Mouse (Mus musculus) embryonic facial prominence, embryonic 14.5 days (tissue): ENCODE results near the gene Nppb. TPM values are rescaled to one million over a fixed set of nuclear protein-coding genes. Genes with fewer than 3 reads are reported as not detected.

Experiments
- ATAC-seq: fragments of 200-750 bp; cut with Nextera tagmentation; 2 replicates; pipeline ENCODE4 v1.8.0; 2017; ENCODE audit warnings: low read depth, moderate number of reproducible peaks, moderate TSS enrichment
- DNase-seq: peaks from one replicate; pipeline ENCODE4 v3.0.0-alpha.2; 2015; ENCODE audit warnings: low spot score
- H3K27ac ChIP-seq: fragments of 300-500 bp; sonication (generic); replicated peaks from 2 replicates; pipeline ENCODE4 v1.5.1; 2014; ENCODE audit warnings: low read depth, mild to moderate bottlenecking, low read length, moderate library complexity
- H3K27me3 ChIP-seq: fragments of 300-500 bp; sonication (generic); replicated peaks from 2 replicates; pipeline ENCODE4 v1.6.1; 2014; ENCODE audit warnings: low read length; ENCODE audit not compliant: control insufficient read depth, insufficient read depth
- H3K36me3 ChIP-seq: fragments of 300-500 bp; sonication (generic); 2 replicates; pipeline ENCODE4 v1.6.1; 2014; ENCODE audit warnings: low read length, mixed read lengths; ENCODE audit not compliant: control insufficient read depth, insufficient read depth
- H3K4me1 ChIP-seq: fragments of 300-500 bp; sonication (generic); 2 replicates; pipeline ENCODE4 v1.6.1; 2014; ENCODE audit warnings: antibody characterized with exemption, low read length; ENCODE audit not compliant: control insufficient read depth, insufficient read depth
- H3K4me2 ChIP-seq: fragments of 300-500 bp; sonication (generic); 2 replicates; pipeline ENCODE4 v1.6.1; 2014; ENCODE audit warnings: low read depth, mild to moderate bottlenecking, low read length, moderate library complexity, mixed read lengths
- H3K4me3 ChIP-seq: fragments of 300-500 bp; sonication (generic); 2 replicates; pipeline ENCODE4 v1.5.1; 2014; ENCODE audit warnings: low read depth, mild to moderate bottlenecking, low read length
- H3K9ac ChIP-seq: fragments of 300-500 bp; sonication (generic); 2 replicates; pipeline ENCODE4 v1.6.1; 2014; ENCODE audit warnings: low read depth, mild to moderate bottlenecking, low read length, moderate library complexity, mixed read lengths
- H3K9me3 ChIP-seq: fragments of 300-500 bp; sonication (generic); 2 replicates; pipeline ENCODE4 v1.6.1; 2016; ENCODE audit warnings: low read length; ENCODE audit not compliant: control insufficient read depth
- WGBS: fragments of 180-500 bp; shearing (Covaris S2); extraction: QIAGEN DNeasy Blood & Tissue Kit; methylation state at CpG from one replicate; pipeline ENCODE4 v1.1.7; 2014; 5-methylcytosine and 5-hydroxymethylcytosine counted together
- polyA plus RNA-seq: library from polyadenylated mRNA; unstranded; fragments of >200 nt; fragmentation: Nextera tagmentation; extraction: Ambion mirVana; gene quantifications from 2 replicates; pipeline ENCODE4 v1.2.1, GENCODE M21; 2014

The Nppb gene
- polyA plus RNA-seq, 1 experiment from 2014 or later, result not detected

GRCm38 (mm10) chr4:147995311-147995710, 9.7 kb downstream of the Nppb start:
- Histone ChIP-seq H3K4me2 (no peak overlapping the region), H3K4me3 (no peak overlapping the region), H3K36me3 (no peaks in the 10 kb centered on the region), H3K27me3 (no peaks in the 10 kb centered on the region), H3K9me3 (no peaks in the 10 kb centered on the region), H3K4me1 (no peaks in the 10 kb centered on the region), H3K27ac (no peak overlapping the region), H3K9ac (no peak overlapping the region)
- DNase-seq, result no peak
- ATAC-seq, result no peak
- 77% methylated on average over 3 of the region's 3 CpGs for WGBS

GRCm38 (mm10) chr4:148000202-148000772, 14.7 kb downstream of the Nppb start, which contains the start of gene Nppa:
Gene Nppa (plus strand): TSS chr4:148000722.
- no peaks in the 10 kb centered on the region for H3K9me3 ChIP-seq
- peaks cover 14% of the 10 kb centered on the region for H3K36me3 ChIP-seq
- ATAC-seq (no peak), DNase-seq (no peak)
- H3K4me1 ChIP-seq, result no peaks in the 10 kb centered on the region
- 46% methylated on average over 12 of the region's 12 CpGs for WGBS
- H3K27me3 ChIP-seq, result no peaks in the 10 kb centered on the region
- H3K27ac ChIP-seq, result no peak within 1 kb of the TSS
- no peak within 1 kb of the TSS for H3K9ac ChIP-seq
- no peak within 1 kb of the TSS for H3K4me3 ChIP-seq
- no peak within 1 kb of the TSS for H3K4me2 ChIP-seq

GRCm38 (mm10) chr4:148001013-148001789, 15.6 kb downstream of the Nppb start:
- 78% methylated on average over 17 of the region's 17 CpGs for WGBS
- no peaks in the 10 kb centered on the region for H3K27me3 ChIP-seq
- no peak overlapping the region for H3K4me3 ChIP-seq
- no peak overlapping the region for H3K9ac ChIP-seq
- H3K36me3 ChIP-seq, result peaks cover 23% of the 10 kb centered on the region
- no peak overlapping the region for H3K4me2 ChIP-seq
- H3K27ac ChIP-seq, result no peak overlapping the region
- no peaks in the 10 kb centered on the region for H3K9me3 ChIP-seq
- no peak for ATAC-seq
- H3K4me1 ChIP-seq, result no peaks in the 10 kb centered on the region
- DNase-seq, result no peak

- Histone ChIP-seq H3K36me3 (peaks cover 30% of the 10 kb centered on the region), H3K4me1 (no peaks in the 10 kb centered on the region), H3K27ac (no peak overlapping the region), H3K9me3 (no peaks in the 10 kb centered on the region), H3K27me3 (no peaks in the 10 kb centered on the region), H3K9ac (no peak overlapping the region), H3K4me3 (no peak overlapping the region), H3K4me2 (no peak overlapping the region)
- DNase-seq, result no peak
- ATAC-seq, result no peak
- WGBS, result 47% methylated on average over 8 of the region's 8 CpGs
Observed at GRCm38 (mm10) chr4:148001866-148002265, 16.3 kb downstream of the Nppb start.

DNA sequence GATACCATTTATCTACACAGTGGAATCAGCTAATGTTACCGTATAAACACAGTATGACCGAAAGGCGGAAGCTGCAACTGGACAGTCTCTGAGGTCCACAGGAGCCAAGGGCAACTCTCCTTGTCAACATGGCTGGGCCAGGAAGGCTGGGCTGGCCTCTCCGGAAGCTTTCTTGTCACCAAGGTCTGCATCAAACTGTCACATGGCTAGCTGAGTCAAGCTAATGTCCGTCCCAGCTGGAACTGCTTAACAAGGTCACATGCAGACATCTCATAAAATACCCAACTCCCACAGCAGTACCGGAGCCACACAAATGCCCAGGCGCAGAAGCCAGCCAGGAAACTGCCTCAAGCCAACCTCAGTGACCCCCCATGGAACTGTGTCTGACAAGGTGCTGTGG, 18.8 kb downstream of the Nppb start:
- ATAC-seq, result no peak

GRCm38 (mm10) chr4:148008412-148008811, 22.8 kb downstream of the Nppb start:
- no peaks in the 10 kb centered on the region for H3K27me3 ChIP-seq
- WGBS, result 78% methylated on average over 4 of the region's 4 CpGs
- H3K36me3 ChIP-seq, result peaks cover 92% of the 10 kb centered on the region
- H3K9me3 ChIP-seq, result no peaks in the 10 kb centered on the region
- ATAC-seq, result no peak
- H3K4me3 ChIP-seq, result no peak overlapping the region
- no peak overlapping the region for H3K9ac ChIP-seq
- DNase-seq, result no peak
- no peak overlapping the region for H3K27ac ChIP-seq
- no peaks in the 10 kb centered on the region for H3K4me1 ChIP-seq
- H3K4me2 ChIP-seq, result no peak overlapping the region

More for the DNA sequence above, 18.8 kb downstream of the Nppb start:
- H3K4me2 ChIP-seq, result no peak overlapping the region
- no peak overlapping the region for H3K9ac ChIP-seq
- WGBS, result 82% methylated on average over 7 of the region's 7 CpGs
- H3K27me3 ChIP-seq, result no peaks in the 10 kb centered on the region
- H3K36me3 ChIP-seq, result peaks cover 55% of the 10 kb centered on the region
- H3K9me3 ChIP-seq, result no peaks in the 10 kb centered on the region
- H3K4me3 ChIP-seq, result no peak overlapping the region
- no peak for DNase-seq
- no peaks in the 10 kb centered on the region for H3K4me1 ChIP-seq
- H3K27ac ChIP-seq, result no peak overlapping the region

- Histone ChIP-seq H3K4me3 (no peak overlapping the region), H3K4me2 (no peak overlapping the region), H3K36me3 (peaks cover 99% of the 10 kb centered on the region), H3K9ac (no peak overlapping the region), H3K27me3 (no peaks in the 10 kb centered on the region), H3K27ac (no peak overlapping the region), H3K4me1 (no peaks in the 10 kb centered on the region), H3K9me3 (no peaks in the 10 kb centered on the region)
- 92% methylated on average over 2 of the region's 2 CpGs for WGBS
- ATAC-seq (no peak), DNase-seq (no peak)
Observed at GRCm38 (mm10) chr4:148009641-148010040, 24.1 kb downstream of the Nppb start.

- H3K36me3 ChIP-seq, result peaks cover 99% of the 10 kb centered on the region
- ATAC-seq, result no peak
- no peaks in the 10 kb centered on the region for H3K27me3 ChIP-seq
- H3K9me3 ChIP-seq, result no peaks in the 10 kb centered on the region
- 53% methylated on average over 3 of the region's 3 CpGs for WGBS
- H3K4me3 ChIP-seq, result no peak overlapping the region
- no peak overlapping the region for H3K4me2 ChIP-seq
- DNase-seq, result no peak
- no peak overlapping the region for H3K27ac ChIP-seq
- no peaks in the 10 kb centered on the region for H3K4me1 ChIP-seq
- no peak overlapping the region for H3K9ac ChIP-seq
Observed at GRCm38 (mm10) chr4:148011332-148011731, 25.7 kb downstream of the Nppb start.

- no peaks in the 10 kb centered on the region for H3K9me3 ChIP-seq
- 94% methylated on average over 4 of the region's 4 CpGs for WGBS
Observed at GRCm38 (mm10) chr4:148012216-148012615, 26.6 kb downstream of the Nppb start.

More at GRCm38 (mm10) chr4:148012216-148012615, 26.6 kb downstream of the Nppb start:
- no peaks in the 10 kb centered on the region for H3K4me1 ChIP-seq
- ATAC-seq, result no peak
- H3K4me2 ChIP-seq, result no peak overlapping the region
- peaks cover 99% of the 10 kb centered on the region for H3K36me3 ChIP-seq
- H3K27ac ChIP-seq, result no peak overlapping the region
- no peak overlapping the region for H3K4me3 ChIP-seq
- no peak overlapping the region for H3K9ac ChIP-seq
- no peaks in the 10 kb centered on the region for H3K27me3 ChIP-seq
- DNase-seq, result no peak
